Comparison of ENCODE assay signal across 8 mouse cellular contexts in genomic region chr2:116075477-116075876, GRCm38 (mm10). TPM values are rescaled to one million over a fixed set of nuclear protein-coding genes. Genes with fewer than 3 reads are reported as not detected.
DNase-seq lines count a peak whose midpoint lies in the region; ATAC-seq and TF ChIP-seq lines count a peak whose summit lies in the region.

No protein-coding gene starts in this region.

- TF ChIP-seq CTCF in heart, adult 2 months (IDR thresholded peaks at IDR 0.05), result no peak; the same call in 1 of the 2 replicates

- TF ChIP-seq POLR2A in heart, adult 2 months (IDR thresholded peaks at IDR 0.05; ENCODE audit: insufficient read depth, low read depth, low read length), result no peak

- TF ChIP-seq EP300 in heart, adult 2 months (IDR thresholded peaks at IDR 0.05; ENCODE audit: insufficient read depth, low read depth, low read length), result no peak

- no peaks in the 10 kb centered on the region for H3K79me2 ChIP-seq in heart, adult 2 months (replicated peaks; ENCODE audit: control insufficient read depth, insufficient read depth, low read length)

- no peaks in the 10 kb centered on the region for H3K9me3 ChIP-seq in kidney, embryonic 16.5 days (ENCODE audit: low read length)
- no peaks in the 10 kb centered on the region for H3K9me3 ChIP-seq in midbrain, embryonic 11.5 days (ENCODE audit: control insufficient read depth, low read length)

- peak overlapping the region; percentile 81 for H3K4me2 ChIP-seq in kidney, embryonic 16.5 days (replicated peaks; ENCODE audit: low read depth, low read length)
- H3K4me2 ChIP-seq in midbrain, embryonic 11.5 days, result peak overlapping the region; percentile 69

- H3K9ac ChIP-seq in heart, adult 2 months (ENCODE audit: low read depth, low read length), result 0 out of 2 replicates have a peak overlapping the region, but pooled peaks have one; percentile 5
- H3K9ac ChIP-seq in kidney, embryonic 16.5 days (replicated peaks; ENCODE audit: low read length), result peak overlapping the region; percentile 70
- H3K9ac ChIP-seq in midbrain, embryonic 11.5 days (ENCODE audit: low read length), result peak overlapping the region; percentile 53

- intact Hi-C loops in heart, adult 2 months (cut with DNase I), result loop anchor here (10.0 kb wide), 3 partner anchors 491 to 1221 kb away; partner anchors contain the start of gene BC052040

- WGBS in heart, adult 2 months, result 4% methylated on average over 20 of the region's 20 CpGs
- under 1% methylated on average over 20 of the region's 20 CpGs for WGBS in kidney, embryonic 16.5 days
- WGBS in midbrain, embryonic 11.5 days, result under 1% methylated on average over 20 of the region's 20 CpGs

- H3K4me1 ChIP-seq in heart, adult 2 months (ENCODE audit: control insufficient read depth, insufficient read depth, low read length), result peaks cover 1% of the 10 kb centered on the region; the same call in 1 of the 2 replicates
- H3K4me1 ChIP-seq in kidney, embryonic 16.5 days (ENCODE audit: insufficient read depth, low read length), result peaks cover 27% of the 10 kb centered on the region
- H3K4me1 ChIP-seq in midbrain, embryonic 11.5 days (ENCODE audit: control insufficient read depth, insufficient read depth, low read length), result peaks cover 11% of the 10 kb centered on the region

- ATAC-seq in kidney, embryonic 16.5 days (ENCODE audit: low FRiP score, low TSS enrichment), result 0 out of 2 replicates have a peak, but pooled peaks have one; percentile 21
- peak; percentile 46 for ATAC-seq in midbrain, embryonic 11.5 days (ENCODE audit: low FRiP score)
- no peak for ATAC-seq in erythroid progenitor cell, adult 5-6 weeks (replicated peaks; ENCODE audit: low FRiP score, poor library complexity, severe bottlenecking)

- H3K36me3 ChIP-seq in heart, adult 2 months (ENCODE audit: control insufficient read depth, insufficient read depth, low read length), result no peaks in the 10 kb centered on the region
- no peaks in the 10 kb centered on the region for H3K36me3 ChIP-seq in kidney, embryonic 16.5 days (ENCODE audit: insufficient read depth, low read length)
- H3K36me3 ChIP-seq in midbrain, embryonic 11.5 days (ENCODE audit: control insufficient read depth, insufficient read depth, low read length), result no peaks in the 10 kb centered on the region

- H3K27ac ChIP-seq in heart, adult 2 months, result no peak overlapping the region
- peak overlapping the region; percentile 84 for H3K27ac ChIP-seq in kidney, embryonic 16.5 days (ENCODE audit: low read length)
- peak overlapping the region; percentile 10; the same call in 1 of the 2 replicates for H3K27ac ChIP-seq in midbrain, embryonic 11.5 days (ENCODE audit: low read depth, low read length)

- H3K4me3 ChIP-seq in heart, adult 2 months, result peak overlapping the region; percentile 63
- peak overlapping the region; percentile 51 for H3K4me3 ChIP-seq in kidney, embryonic 16.5 days (ENCODE audit: low read length)
- H3K4me3 ChIP-seq in midbrain, embryonic 11.5 days (ENCODE audit: low read depth, low read length), result peak overlapping the region; percentile 32

- peak; percentile 23 to 34 for DNase-seq in cerebellum, postnatal 10 days
- DNase-seq in cerebellum, adult 11-12 months, result no peak
- DNase-seq in adrenal gland, postnatal 14 days, result peak; percentile 62
- peak in 1 of 2 experiments; percentile 45 for DNase-seq in heart, adult 2 months
- no peak for DNase-seq in midbrain, embryonic 11.5 days (ENCODE audit: low spot score, missing footprints)
- no peak for DNase-seq in cerebellum, adult 8-10 months

- no peaks in the 10 kb centered on the region for H3K27me3 ChIP-seq in heart, adult 2 months (ENCODE audit: control insufficient read depth, insufficient read depth, low read length)
- no peaks in the 10 kb centered on the region; the same call in 1 of the 2 replicates for H3K27me3 ChIP-seq in kidney, embryonic 16.5 days (ENCODE audit: insufficient read depth, low read length)
- H3K27me3 ChIP-seq in midbrain, embryonic 11.5 days (ENCODE audit: control insufficient read depth, insufficient read depth, low read length), result peaks cover 32% of the 10 kb centered on the region

RNA-seq across cellular contexts. Expression of gene Meis2, which starts 9.8 kb away (rescaled TPM):
- 150 and 159 TPM in 2 replicates for total RNA-seq in adrenal gland, postnatal 14 days (2021)
- 10 to 100 TPM; 24.9 to 30.4 TPM for total RNA-seq in heart, adult 2 months (2021)
- 16.9 and 22.4 TPM in 2 replicates for polyA plus RNA-seq in heart, adult 2 months (2012; rRNA removed)
- polyA plus RNA-seq in kidney, embryonic 16.5 days (2015; fragmentation: Nextera tagmentation; extraction: Ambion mirVana), result 72.6 and 90.3 TPM in 2 replicates
- 52.2 and 56.5 TPM in 2 replicates for polyA plus RNA-seq in midbrain, embryonic 11.5 days (2014; fragmentation: Nextera tagmentation; extraction: Ambion mirVana)
- total RNA-seq in erythroid progenitor cell, adult 5-6 weeks (2015; ENCODE audit: low replicate concordance), result not detected in 2 replicates
- not detected in 2 replicates for total RNA-seq in erythroid progenitor cell, adult 5-6 weeks (2017; ENCODE audit: low replicate concordance)

Comparison
In these comparisons a context has a peak if more than half of its experiments do, and no peak if none do; other contexts are left out.
1. DNase-seq: peak in cerebellum, postnatal 10 days (2 of 2) and adrenal gland, postnatal 14 days (single experiment); none in cerebellum, adult 11-12 months (single experiment), midbrain, embryonic 11.5 days (single experiment) and cerebellum, adult 8-10 months (single experiment).
2. H3K9ac ChIP-seq: peak in every context shown above with its lines; median percentile 70 in kidney, embryonic 16.5 days; 53 in midbrain, embryonic 11.5 days; 5 in heart, adult 2 months.
3. RNA of gene Meis2, which starts 9.8 kb away (total RNA-seq): 150 to 159 TPM in adrenal gland, postnatal 14 days and 24.9 to 30.4 TPM in heart, adult 2 months; not detected in erythroid progenitor cell, adult 5-6 weeks; every median in the first group is over 10 times any median in the second.
4. Peak in every context shown above with its lines, with median percentiles within 50 percentile points of each other: H3K4me3 ChIP-seq.